Mouse (Mus musculus) right cerebral cortex, postnatal 10 days (tissue): ENCODE data around the gene Gad1.

Experiments
- DNase-seq, 2 experiments: peaks; one replicate each; pipeline ENCODE4 v3.0.0; 2021; ENCODE audit warnings: low spot score in 2 of 2

The Gad1 gene

DNA sequence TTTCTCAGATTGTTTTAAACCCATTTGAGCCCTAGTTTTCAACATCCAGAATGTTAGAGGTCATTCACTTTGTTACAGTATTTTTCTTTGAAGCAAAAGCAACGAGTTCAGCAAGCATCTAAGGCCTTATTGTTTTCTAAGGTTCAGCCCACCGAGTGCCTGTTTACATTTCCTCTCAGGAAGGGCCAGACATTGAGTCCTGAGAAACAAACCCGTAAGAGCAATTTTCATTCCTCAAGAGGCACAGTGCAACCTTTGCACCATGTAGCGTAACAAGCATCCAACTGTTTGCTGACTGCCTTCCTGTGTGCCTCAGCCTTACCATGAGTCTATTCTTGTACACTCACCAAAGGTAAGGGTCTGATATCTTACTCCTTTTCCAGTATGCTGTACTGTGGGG lies at the start of gene Gad1:
Gad1 (plus strand) TSS at position 301 of the 400 bp plus-strand sequence.
- no peak for DNase-seq

DNA sequence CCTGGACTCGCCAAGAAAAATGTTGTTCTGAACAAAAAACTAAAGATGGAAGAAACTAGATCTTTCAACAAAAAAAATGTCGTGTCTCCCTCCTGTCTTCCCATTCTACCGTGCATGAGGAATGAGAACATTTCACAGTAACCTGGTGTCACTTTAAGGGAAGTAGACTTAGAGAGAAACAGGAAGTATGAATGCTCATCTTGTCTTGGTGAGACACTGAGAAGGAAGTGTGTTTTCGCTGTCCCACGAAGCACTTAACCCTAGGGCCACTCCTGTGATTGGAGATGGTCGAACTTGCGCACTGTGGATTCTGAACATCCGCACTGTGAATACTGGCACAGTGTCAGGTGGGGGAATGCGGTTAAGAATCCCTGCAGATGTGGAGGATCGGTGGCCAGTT lies 49.4 kb upstream of the Gad1 start:
- no peak for DNase-seq

DNA sequence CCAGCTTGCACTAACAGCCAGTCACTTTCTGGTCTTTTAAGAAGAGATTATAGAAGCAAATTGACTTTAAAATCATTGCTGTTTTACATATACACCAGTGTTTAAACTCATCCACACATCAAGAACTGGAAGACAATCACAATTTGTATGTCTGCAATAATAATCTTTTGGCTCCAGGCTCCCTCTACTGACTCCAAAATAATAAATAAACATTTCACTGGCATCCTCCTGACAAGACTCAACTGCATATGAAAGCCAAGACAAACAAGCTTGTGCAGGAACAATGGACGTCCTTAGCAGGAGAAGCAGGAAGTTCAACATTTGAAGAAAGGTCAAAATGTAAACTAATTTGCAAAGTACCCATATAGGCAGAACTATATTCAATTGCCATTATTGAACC lies 47.6 kb upstream of the Gad1 start:
- no peak for DNase-seq

DNA sequence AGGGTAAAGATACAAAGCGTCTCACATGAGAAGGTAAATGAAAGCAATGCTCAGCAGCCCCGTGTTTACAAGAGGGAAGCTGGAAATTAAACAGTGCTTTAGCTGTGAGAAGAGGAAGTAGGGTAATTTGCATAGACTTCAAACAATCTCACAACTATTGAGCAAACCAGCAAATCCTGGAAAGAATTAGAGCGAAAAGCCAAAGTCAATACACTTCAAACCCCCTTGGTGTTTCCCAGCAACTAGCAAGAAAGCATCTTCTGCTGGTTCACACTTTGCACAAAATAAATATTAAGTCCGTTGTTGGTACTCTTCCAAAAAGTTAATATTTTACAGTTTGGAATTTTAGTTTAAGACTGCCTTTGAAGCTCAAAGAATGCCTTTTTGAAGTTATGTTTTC lies 47.0 kb upstream of the Gad1 start:
- DNase-seq = no peak

DNA sequence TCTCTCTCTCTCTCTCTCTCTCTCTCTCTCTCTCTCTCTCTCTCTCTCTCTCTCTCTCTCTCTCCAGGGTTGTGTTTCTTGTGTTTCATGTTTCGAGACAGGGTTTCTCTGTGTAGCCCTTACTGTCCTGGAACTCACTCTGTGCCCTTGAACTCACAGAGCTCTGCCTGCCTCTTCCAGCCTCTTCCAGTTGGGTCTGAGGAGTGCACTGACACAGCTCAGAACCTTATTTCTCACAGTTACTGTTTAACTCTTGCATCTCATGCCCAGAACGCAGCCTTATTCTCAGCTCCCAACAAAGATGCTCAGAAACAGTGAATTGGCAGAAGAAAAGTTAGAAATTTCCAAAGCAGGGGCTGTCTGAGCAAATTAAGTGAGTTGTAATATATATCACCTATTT lies 46.5 kb upstream of the Gad1 start:
- DNase-seq = no peak

DNA sequence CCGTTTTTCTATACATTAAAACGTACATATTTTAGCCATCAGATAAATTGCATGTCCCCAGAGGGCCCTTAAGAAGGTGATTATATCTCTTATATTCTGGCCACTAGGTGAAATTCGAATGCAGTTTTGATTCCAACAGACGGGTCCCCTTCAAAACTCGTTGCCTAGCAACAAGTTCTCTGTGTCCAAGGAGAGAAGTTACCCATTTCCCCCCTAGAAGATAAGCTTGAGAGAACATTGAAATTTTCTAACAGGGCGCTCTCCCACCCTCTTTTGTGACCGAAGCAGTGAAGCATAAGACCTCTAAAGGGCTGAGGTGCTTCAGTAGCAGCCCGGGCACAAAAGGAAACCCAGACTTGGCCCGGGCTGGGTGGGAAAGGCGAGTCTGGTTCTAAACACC lies 44.4 kb upstream of the Gad1 start, which contains the start of gene Erich2:
Erich2 (plus strand) TSS at position 324 of the 400 bp plus-strand sequence.
- no peak for DNase-seq

DNA sequence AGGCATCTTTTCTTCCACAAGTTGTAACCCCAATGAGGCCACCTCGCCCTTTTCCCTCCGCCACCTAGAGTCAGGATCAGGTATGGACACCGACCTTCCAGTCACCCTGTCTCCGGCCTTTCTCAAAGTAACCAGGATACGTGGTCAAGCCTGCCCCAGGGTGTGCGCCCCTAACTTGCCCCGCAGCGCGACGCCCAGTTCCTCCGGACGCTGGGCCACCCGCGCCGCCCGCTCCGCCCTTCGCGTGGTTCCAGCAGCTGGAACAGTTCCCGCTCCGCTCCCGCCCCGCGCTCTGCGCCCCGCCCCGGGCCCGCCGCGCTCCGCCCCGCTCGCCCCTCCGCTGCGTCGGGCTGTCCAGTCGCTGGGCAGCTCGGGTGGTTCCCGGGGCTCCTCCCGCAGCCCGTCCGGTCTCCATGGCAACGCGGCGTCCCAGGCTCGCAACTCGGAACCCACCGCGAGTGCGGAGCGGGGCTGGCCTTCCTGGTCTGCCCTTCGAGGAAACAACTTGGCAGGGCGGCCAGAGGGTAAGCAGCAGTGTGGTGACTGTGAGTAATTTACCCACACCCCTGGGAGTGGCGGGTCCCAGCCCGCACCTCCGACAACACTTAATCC lies 43.7 kb upstream of the Gad1 start:
- DNase-seq = peak; percentile 85 to 86

DNA sequence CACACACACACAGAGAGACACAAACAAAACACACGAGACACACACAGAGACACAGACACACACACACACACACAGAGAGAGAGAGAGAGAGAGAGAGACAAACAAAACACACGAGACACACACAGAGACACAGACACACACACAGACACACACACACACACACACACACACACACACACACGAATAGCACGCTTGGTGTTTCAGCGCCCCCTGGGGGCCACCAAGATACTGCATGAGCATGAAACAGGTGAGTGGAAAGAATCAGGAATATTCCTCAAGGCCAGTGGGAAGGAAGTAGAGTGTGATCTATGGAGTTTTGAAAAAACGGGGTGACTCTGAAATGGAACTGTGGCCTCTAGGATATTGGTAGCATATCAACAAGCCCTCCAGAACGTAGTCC lies 14.6 kb upstream of the Gad1 start:
- DNase-seq = peak in 1 of 2 experiments; percentile 43

DNA sequence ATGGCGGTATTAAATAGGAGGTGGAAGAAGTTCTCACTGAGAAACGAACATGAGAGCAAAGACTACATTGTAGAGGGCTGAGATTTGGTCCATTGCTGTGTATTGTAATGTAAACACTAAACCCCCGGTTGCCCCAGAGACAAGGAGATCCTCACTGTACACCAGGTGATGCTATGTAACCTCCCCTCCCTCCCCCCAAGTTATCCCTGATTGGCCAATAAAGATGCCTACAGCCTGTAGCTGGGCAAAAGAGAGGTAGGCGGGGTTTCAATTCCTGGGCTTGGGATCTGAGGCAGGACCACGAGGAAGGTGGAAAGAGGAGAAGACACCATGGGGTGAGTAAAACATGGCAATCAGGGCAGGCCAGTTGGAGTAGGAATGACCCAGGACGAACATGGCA lies 2.2 kb upstream of the Gad1 start:
- no peak for DNase-seq

DNA sequence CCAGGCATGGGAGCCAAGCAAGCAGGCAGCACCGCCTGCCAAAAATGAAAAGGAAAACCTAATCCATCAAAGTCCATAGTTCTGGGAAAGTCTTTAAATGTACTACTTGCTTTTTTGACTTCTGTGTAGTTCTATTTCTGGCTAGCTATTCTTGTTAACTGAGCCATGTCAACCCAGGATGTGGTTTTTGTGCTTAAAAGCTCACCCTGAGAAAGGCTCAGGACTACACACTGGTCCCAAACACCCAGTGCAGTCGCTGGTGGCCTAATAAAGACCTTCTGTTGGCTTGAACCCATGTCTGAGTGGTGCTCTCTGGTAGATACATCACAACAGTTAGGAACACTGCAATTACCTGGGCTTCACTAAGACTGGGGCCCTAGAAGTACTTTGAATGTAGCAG lies 1.4 kb upstream of the Gad1 start:
- DNase-seq = no peak

DNA sequence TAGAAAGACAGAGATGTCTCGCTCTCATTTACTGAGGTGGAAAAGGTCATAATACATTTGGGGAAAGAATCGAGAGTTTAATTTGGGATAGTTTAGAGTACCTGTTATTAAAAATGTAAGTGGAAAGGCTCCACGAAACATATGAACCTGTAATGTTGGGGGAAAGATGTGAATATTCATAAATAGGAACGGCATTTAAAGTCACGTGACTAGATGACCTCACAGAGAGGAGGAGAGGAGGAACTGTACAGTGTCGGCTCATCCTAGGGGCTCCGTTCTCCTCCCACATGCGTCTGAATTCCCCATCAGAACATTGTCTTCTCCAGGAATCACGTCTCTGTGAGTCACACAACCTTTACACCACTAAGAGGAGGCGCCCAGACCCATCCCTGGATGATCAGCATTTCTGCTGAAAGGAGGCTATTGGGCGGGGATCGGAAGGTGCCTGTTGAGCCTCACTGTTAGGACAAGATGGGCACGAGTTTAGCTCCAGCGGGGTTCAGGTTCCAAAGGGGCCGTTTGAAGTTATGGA lies 739 bp upstream of the Gad1 start:
- DNase-seq = no peak

DNA sequence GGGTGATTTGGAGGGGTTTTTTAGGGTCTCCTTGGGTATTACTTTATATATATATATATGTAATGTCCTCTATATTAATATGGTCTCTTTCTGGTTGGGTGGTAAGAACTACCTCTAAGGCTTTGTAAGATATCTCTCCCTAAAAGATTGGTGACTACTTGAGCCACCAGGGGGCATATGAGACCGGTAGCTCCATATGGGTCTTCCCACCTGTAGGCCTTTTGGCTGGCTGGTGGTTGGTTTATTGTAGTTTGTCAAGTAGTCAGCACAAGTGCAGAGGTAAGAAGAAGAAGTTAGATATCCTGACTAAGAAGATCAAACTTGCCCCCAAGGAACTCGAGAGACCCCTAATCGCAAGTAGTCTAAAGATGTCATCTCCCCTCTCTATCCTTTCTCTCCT lies 954 bp downstream of the Gad1 start:
- no peak for DNase-seq

DNA sequence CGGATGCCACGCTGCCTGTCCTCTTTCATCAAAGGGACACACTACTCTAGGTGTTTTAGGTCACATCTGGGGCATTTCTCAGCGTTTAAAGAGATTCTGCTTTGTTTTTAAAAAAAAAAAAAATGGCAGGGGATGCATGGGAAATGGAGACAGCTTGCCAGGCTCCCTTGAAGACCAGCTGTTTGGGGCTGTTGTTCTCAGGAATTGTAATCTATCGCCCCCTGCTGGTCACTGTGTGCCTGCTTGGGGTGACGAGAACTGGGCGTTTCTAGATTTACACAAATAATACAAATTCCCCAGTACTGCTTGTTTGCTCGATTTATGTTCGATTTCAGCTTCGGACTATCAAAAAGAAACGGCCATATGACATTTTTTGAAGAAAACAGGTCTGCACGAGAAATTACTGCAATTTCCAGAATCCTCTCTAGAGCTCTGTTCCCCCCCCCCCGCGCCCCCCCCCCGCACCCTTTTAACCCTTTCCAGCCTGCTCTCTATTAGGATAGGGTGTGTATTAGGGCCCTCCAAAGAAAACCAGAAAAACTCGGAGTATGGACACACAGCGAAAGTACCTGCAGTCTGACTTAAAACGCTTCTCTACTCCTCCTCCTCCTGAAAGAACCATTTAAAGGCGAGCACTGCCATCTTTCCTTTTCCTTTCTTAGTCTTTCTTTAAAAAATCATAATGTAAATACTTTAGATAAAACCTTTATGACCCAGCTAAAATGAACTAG lies 5.4 kb downstream of the Gad1 start:
- peak; percentile 91 to 93 for DNase-seq

DNA sequence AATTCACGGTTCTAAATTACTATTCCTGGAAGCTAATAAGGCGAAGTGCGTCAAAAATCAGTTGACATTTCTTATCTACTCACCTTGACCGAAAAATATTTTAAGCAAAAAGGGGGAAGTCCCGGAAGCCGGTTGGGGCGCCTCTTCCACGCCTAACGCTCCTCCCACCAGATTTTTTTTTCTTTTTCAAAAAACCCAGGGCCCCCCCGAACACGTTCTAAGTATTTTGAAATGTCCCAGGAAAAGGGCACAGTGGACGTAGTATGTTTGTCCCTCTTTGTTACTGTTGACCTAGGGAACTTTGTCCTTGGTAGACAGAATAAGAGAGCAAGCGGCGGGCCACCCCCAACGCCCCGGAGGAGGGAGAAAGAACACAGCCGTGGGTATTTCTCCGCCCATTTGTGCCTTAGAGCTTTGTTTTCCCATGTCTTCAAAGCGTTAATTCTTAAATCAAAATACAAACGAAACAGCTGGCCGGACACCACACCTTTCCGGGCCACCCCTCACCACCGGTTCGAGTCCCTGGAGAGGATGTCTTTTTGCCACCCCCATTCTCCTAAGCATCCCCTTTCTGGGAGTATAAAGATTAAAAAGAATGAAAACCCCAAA lies 6.1 kb downstream of the Gad1 start:
- DNase-seq = no peak

DNA sequence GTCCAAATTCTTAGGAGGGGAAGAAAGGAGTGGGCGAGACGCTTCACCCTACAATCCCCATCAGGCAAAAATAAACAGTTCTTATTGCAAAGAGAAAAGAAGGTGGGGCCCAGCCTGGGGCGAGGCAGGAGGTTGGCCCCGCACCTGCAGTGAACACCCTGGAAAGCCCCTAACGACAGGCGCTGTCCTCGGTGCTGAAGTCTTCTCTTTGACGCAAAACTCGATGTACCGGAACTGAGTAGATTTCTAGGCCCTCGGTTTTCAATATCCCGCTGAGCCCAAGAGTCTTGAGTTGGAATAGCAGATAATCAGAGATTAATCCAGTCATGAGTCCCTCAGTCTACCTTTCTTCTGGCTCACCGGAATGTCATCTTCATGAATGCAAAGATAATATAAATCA lies 6.6 kb downstream of the Gad1 start:
- DNase-seq = peak in 1 of 2 experiments; percentile 39

DNA sequence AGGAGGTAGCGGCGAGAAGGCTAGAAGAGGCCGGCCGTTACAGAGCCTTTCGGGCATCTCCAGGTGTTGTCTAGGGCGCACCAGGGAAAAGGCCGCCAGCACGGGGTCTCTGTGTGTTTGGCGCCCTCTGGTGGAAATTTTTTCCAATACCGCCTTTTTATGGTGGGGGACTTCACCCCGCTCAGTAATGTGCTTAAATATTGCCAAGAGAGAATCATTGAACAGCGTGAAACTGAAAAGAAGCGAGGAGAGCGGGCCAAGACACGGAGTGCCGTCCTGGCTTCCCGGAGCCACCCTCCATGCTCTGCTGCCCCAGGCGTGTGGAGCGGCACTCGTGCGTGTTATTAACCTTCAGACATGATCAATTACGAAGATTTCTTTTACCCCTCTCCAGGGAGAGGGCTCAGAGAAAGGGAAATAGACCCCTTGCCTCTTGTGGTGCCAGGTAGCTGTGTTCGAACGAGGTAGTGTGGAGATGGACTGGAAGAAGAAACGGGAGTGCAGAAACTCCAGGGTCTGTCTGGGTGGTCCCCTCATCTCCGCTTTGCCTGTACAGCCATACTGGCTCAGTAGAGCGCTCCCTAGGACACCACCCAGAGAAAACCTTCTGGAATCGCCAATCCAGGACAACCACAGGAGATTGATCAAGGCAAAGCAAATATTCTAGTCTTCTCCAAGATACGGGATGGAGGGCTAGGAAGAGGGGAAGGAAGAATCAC lies 8.4 kb downstream of the Gad1 start:
- DNase-seq = peak; percentile 82

DNA sequence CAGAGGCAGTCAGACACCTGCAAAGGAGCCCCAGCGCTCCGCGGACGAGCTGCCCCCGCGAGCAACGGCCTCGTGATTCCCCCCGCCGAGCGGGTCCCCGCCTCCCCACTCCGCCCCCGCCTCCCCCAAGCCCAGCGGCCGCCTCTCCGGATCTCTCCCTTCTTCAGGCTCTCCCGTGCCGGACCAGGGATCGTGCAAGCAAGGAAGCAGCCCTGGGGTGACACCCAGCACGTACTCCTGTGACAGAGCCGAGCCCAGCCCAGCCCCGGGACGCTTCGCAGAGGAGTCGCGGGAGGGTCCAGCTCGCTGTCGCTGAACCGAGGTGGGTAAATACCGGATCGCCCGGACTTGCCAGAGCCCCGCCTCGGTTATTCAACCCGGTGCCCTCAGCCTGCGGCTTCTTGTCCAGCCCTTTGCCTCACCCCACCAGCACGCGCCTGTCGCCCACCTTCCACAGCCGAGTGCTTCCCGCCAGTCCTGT lies 9.2 kb downstream of the Gad1 start:
- peak; percentile 67 to 73 for DNase-seq

DNA sequence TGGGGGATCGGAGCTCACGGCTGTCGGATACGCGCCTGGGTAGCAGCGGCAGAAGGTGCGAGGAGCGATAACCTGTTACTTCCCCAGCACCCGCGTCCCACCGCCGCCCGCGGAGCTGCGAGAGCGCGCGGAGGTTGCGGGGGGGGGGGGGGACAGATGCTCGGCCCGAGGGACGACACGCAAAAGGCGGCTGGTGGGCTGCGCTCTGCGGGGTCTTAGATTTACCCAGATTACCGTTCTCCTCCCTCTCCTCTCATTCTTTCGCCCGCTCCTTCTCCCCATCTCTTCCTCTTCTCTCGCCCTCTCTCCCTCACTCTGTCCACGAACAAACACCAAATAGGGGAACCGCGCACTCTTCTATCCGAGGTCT lies 9.7 kb downstream of the Gad1 start:
- DNase-seq = no peak

DNA sequence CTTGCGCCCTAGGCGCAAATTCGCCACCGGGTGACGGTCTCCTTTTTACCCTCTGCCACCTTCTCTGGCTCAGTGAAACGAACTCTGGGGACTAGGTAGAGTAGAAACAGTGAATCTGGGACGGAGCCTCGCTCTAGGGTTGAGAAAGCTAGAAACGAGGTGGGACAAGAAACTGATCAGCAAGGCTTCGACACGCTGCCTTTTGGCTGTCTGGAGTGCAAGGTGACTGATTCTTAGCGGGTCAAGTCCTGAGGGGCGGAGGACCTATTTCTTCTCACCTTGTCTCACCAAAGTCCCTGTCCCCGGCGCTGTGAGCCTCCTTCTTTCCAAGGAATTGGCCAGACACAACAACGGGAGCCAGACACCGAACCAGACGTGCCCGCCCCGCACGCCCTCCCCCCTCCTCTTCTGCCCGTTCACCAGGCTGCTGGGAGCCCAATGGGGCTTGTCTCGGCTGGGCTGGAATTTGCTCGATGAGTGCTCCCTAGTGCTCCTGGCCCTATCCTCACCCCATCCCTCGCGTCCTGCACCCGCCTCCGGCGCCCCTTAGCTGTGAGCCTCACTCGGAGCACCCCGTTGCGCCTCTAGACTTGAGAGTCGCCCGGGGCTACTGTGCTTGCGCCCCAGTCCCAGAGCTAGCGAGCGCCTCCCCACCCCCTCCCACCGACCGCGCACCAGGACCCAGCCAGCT lies 10.3 kb downstream of the Gad1 start:
- peak in 1 of 2 experiments; percentile 29 for DNase-seq

DNA sequence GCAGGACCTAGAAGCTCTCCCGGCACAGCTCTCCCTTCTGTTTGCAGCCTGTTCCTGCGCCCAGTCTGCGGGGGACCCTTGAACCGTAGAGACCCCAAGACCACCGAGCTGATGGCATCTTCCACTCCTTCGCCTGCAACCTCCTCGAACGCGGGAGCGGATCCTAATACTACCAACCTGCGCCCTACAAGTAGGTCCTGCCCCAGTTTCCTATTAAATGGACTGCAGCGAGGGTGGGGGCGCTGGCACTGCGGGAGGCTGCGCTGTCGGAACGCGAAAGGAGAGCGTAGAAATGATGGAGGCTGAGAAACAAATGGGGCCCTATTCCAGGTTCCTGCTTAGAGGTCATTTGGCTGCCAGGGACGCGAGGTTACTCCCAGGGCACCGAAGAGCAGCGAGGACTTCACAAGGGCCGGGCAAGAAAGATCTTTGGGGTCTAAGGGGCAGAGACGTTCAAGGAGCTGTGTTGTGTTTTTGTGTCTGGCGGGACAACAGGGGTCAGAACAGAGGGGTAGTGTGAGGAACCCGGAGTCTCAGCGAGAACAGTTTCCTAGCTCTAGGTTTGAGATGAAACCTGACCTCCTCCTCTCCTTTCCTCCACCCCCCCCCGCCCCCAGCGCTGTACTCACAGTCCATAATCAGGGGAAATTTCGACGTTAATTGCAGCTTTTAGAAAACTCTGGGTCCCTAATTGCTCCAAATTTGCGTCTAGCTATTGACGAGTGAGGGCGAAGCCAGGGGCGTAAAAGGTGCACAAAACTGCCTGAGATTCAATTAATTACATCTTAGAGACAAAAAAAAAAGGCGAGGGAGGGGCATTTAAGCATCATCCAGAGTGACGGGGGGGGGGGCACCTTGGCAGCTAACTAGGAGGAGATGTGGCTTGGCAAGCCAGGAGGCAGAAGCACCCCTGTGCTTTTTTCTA lies 11.1 kb downstream of the Gad1 start:
- DNase-seq = peak in 1 of 2 experiments; percentile 32
